Mouse (Mus musculus) embryonic facial prominence, embryonic 15.5 days (tissue): ENCODE results near the gene Gpr183. TPM values are rescaled to one million over a fixed set of nuclear protein-coding genes. Genes with fewer than 3 reads are reported as not detected.
A peak's percentile ranks its signal among the peaks of the same experiment; 100 is the strongest.

Source experiments
- ATAC-seq: fragments of 200-750 bp; cut with Nextera tagmentation; 2 replicates; pipeline ENCODE4 v1.8.0; 2017; ENCODE audit warnings: low read depth, moderate TSS enrichment; ENCODE audit not compliant: insufficient number of reproducible peaks, low FRiP score, low TSS enrichment
- H3K27ac ChIP-seq: fragments of 300-500 bp; sonication (generic); replicated peaks from 2 replicates; pipeline ENCODE4 v1.5.1; 2015; ENCODE audit warnings: mild to moderate bottlenecking, inconsistent platforms
- H3K27me3 ChIP-seq: fragments of 300-500 bp; sonication (generic); 2 replicates; pipeline ENCODE4 v1.6.1; 2015; ENCODE audit warnings: inconsistent platforms
- H3K36me3 ChIP-seq: fragments of 300-500 bp; sonication (generic); 2 replicates; pipeline ENCODE4 v1.6.1; 2015; ENCODE audit warnings: mild to moderate bottlenecking, inconsistent platforms
- H3K4me1 ChIP-seq: fragments of 300-500 bp; sonication (generic); 2 replicates; pipeline ENCODE4 v1.6.1; 2015; ENCODE audit warnings: inconsistent platforms
- H3K4me2 ChIP-seq: fragments of 300-500 bp; sonication (generic); replicated peaks from 2 replicates; pipeline ENCODE4 v1.6.1; 2015; ENCODE audit warnings: mild to moderate bottlenecking, inconsistent platforms
- H3K4me3 ChIP-seq: fragments of 300-500 bp; sonication (generic); replicated peaks from 2 replicates; pipeline ENCODE4 v1.5.1; 2015; ENCODE audit warnings: mild to moderate bottlenecking, inconsistent platforms
- H3K9ac ChIP-seq: fragments of 300-500 bp; sonication (generic); 2 replicates; pipeline ENCODE4 v1.6.1; 2015; ENCODE audit warnings: inconsistent platforms
- H3K9me3 ChIP-seq: fragments of 300-500 bp; sonication (generic); replicated peaks from 2 replicates; pipeline ENCODE4 v1.6.1; 2016; ENCODE audit warnings: inconsistent platforms
- WGBS: fragments of 180-500 bp; shearing (Covaris S2); methylation state at CpG from one replicate; pipeline ENCODE4 v1.1.7; 2015; 5-methylcytosine and 5-hydroxymethylcytosine counted together
- polyA plus RNA-seq: library from polyadenylated mRNA; unstranded; fragments of >200 nt; fragmentation: Nextera tagmentation; extraction: Ambion mirVana; gene quantifications from 2 replicates; pipeline ENCODE4 v1.2.1, GENCODE M21; 2015

Gpr183 gene
- 4.9 and 5.0 TPM in 2 replicates for polyA plus RNA-seq

DNA sequence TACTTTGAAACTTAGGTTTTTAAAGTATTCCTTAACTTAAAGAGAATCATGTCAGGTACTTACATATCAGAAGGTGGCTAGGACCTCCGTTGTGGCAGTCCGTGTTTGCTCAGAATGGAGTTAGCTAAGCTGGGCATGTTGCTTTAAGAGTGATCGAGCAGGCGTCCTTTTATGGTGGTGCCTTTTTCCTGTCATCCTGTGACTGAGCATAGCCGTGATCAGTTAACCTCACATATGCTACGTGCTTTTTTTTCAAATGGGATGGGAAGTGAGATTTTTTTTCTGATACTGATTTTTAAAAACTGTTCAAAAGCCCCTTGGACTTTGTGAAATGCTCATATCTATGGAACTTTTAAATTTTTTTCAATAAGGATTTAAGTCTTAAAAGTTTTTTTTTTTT, at the start of gene Gpr183:
Gpr183 (minus strand) TSS at position 206 of the 400 bp plus-strand sequence.
- Histone ChIP-seq H3K4me3 (no peak within 1 kb of the TSS), H3K9ac (no peak within 1 kb of the TSS)

DNA sequence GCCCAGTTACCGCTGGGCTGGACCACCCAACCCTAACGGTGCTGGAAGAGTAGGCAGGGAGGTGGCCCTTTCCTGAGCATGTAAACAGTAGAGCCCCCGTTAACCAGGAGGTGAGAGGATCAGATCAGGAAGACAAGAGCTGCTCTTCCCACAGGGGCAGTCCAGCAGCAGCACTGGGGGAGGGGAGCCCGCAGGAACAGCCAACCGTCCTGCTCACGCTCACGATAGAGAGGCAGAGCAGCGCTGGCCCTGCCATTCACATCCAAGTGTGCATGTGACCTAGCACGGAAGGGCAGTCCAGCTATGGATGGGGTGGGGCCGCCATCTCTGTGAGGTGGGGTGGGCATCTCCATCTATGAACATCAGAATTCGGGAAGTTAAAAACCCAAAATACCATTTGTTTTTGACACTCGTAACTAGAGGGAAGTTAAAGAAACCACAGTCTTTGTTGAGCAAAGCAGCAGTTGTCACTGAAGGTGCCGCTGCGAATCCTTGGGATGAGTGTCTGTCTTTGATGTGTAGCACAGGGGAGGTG, 48.5 kb upstream of the Gpr183 start:
- H3K4me1 ChIP-seq = no peaks in the 10 kb centered on the region
- no peaks in the 10 kb centered on the region for H3K9me3 ChIP-seq
- H3K4me2 ChIP-seq = no peak overlapping the region
- no peaks in the 10 kb centered on the region for H3K27me3 ChIP-seq
- no peak overlapping the region for H3K9ac ChIP-seq
- no peak overlapping the region for H3K4me3 ChIP-seq
- no peak for ATAC-seq
- peaks cover 7% of the 10 kb centered on the region for H3K36me3 ChIP-seq
- H3K27ac ChIP-seq = no peak overlapping the region
- WGBS = 86% methylated on average over 14 of the region's 14 CpGs

More for the DNA sequence above, at the start of gene Gpr183:
- Histone ChIP-seq H3K4me1 (no peaks in the 10 kb centered on the region), H3K27me3 (no peaks in the 10 kb centered on the region), H3K27ac (no peak within 1 kb of the TSS; the same call in 1 of the 2 replicates), H3K36me3 (no peaks in the 10 kb centered on the region), H3K9me3 (no peaks in the 10 kb centered on the region), H3K4me2 (no peak within 1 kb of the TSS)
- no peak for ATAC-seq
- 40% methylated on average over 6 of the region's 6 CpGs for WGBS

DNA sequence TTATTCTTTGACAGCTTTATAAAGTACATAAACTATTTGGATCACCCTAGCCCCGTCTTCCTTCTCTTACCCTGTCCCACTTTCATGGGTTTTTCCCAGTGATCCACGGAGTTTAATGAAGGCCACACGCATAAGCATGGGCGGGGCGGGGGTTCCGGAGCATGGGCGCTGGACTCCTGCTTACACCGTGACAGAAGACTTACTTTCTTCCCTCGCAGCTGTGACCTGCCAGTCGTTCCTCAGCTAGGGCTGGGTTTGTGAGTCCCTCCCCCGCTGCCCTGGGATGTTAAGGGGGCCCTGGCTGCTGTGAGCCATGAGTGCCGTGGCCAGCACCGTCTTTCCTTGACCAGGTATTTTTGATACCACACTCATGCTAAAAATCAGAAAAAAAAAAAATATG, 47.8 kb upstream of the Gpr183 start:
- no peak for ATAC-seq
- Histone ChIP-seq H3K4me3 (no peak overlapping the region), H3K9me3 (no peaks in the 10 kb centered on the region), H3K9ac (no peak overlapping the region), H3K4me1 (no peaks in the 10 kb centered on the region), H3K36me3 (peaks cover 7% of the 10 kb centered on the region), H3K27ac (no peak overlapping the region), H3K4me2 (no peak overlapping the region), H3K27me3 (no peaks in the 10 kb centered on the region)
- WGBS = 57% methylated on average over 13 of the region's 13 CpGs

DNA sequence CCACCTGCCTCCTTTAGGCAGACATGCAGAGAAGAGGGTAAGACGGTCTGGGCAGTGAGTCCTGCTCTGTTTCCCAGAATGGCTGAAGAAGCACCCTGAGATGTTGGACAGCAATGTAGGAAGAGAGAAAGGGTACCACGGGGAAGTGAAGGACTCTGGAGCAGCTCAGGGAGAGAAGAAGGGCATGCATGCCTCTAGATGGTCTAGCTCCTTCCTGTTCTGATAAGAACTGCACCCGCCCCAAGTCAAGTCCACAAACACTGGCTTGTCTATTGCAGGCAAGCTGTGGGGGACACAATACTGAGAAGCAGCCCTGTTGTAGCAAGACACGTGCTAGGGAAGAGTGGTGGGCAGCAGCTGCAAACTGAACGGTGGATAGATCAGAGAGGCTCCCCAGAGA, 47.2 kb upstream of the Gpr183 start:
- H3K4me3 ChIP-seq = no peak overlapping the region
- WGBS = 72% methylated on average over 5 of the region's 5 CpGs
- ATAC-seq = no peak

DNA sequence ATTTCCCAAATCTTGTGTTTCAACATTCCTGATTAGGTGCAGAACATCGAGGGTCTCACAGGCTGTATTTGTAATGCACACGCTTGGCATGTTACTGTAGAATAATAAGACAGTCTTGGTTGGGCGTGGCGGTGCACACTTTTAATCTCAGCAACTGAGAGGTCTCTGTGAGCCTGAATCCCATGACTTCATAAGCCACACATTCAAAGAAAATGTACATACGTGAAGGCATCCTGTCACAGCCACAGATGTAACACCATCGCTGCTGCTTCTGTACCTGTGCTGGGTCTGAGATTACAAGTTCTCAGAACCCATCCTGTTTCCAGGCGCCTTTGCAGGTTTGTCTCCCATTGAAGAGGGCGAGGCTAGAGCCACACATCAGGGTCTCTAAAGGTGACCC, 46.8 kb upstream of the Gpr183 start:
- Histone ChIP-seq H3K9ac (no peak overlapping the region), H3K9me3 (no peaks in the 10 kb centered on the region), H3K36me3 (peaks cover 7% of the 10 kb centered on the region), H3K4me3 (no peak overlapping the region), H3K27ac (no peak overlapping the region), H3K27me3 (no peaks in the 10 kb centered on the region), H3K4me1 (no peaks in the 10 kb centered on the region), H3K4me2 (no peak overlapping the region)
- no peak for ATAC-seq
- 88% methylated on average over 8 of the region's 8 CpGs for WGBS

More for the DNA sequence above, 47.2 kb upstream of the Gpr183 start:
- Histone ChIP-seq H3K27me3 (no peaks in the 10 kb centered on the region), H3K9me3 (no peaks in the 10 kb centered on the region), H3K36me3 (peaks cover 7% of the 10 kb centered on the region), H3K27ac (0 out of 2 replicates have a peak overlapping the region, but pooled peaks have one; percentile 7), H3K4me2 (no peak overlapping the region), H3K4me1 (no peaks in the 10 kb centered on the region), H3K9ac (no peak overlapping the region)

DNA sequence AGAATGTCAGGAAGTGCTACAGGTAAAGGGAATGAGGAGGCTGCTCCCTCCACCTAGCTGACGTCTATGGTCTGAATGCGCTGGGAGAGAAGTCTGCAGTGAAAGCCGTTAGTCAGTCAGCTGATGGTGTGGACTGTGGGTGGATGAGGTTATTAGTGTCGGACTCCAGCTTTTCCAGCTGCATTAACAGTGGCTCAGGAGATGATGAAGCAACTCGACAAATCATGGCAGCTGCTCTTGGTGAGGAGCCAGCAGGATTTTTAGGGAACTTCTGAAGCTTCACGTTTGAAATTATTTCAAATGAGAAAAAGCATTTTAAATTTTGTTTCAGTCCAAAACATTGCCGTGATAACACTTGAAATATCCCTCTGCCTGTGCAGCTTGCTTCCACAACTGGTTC, 45.3 kb upstream of the Gpr183 start:
- Histone ChIP-seq H3K27ac (no peak overlapping the region), H3K36me3 (peaks cover 7% of the 10 kb centered on the region), H3K4me1 (no peaks in the 10 kb centered on the region), H3K4me2 (no peak overlapping the region), H3K4me3 (no peak overlapping the region), H3K9me3 (no peaks in the 10 kb centered on the region), H3K27me3 (no peaks in the 10 kb centered on the region), H3K9ac (no peak overlapping the region)
- no peak for ATAC-seq
- 75% methylated on average over 7 of the region's 7 CpGs for WGBS

DNA sequence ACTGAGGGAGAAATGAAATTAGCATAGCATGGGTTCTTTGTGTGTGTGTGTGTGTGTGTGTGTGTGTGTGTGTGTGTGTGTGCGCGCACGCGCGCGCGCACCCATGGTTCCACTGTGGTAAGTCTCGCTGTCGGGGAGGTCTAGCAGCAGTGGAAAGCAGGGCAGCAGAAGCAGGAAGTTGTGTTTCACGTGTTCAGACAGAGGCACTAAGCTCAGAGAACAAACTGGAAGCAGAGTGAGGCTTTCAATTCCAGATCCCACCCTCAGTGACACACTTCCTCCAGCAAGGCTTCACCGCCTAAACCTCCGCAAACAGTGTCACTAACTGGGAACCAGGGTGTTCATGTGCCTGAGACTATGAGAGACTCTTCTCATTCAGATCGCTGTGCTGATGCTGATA, 44.5 kb upstream of the Gpr183 start:
- H3K27ac ChIP-seq = no peak overlapping the region
- 91% methylated on average over 13 of the region's 13 CpGs for WGBS
- no peaks in the 10 kb centered on the region for H3K9me3 ChIP-seq
- H3K27me3 ChIP-seq = no peaks in the 10 kb centered on the region
- H3K4me3 ChIP-seq = no peak overlapping the region
- H3K9ac ChIP-seq = no peak overlapping the region
- H3K36me3 ChIP-seq = peaks cover 7% of the 10 kb centered on the region
- no peak overlapping the region for H3K4me2 ChIP-seq
- no peaks in the 10 kb centered on the region for H3K4me1 ChIP-seq
- no peak for ATAC-seq

DNA sequence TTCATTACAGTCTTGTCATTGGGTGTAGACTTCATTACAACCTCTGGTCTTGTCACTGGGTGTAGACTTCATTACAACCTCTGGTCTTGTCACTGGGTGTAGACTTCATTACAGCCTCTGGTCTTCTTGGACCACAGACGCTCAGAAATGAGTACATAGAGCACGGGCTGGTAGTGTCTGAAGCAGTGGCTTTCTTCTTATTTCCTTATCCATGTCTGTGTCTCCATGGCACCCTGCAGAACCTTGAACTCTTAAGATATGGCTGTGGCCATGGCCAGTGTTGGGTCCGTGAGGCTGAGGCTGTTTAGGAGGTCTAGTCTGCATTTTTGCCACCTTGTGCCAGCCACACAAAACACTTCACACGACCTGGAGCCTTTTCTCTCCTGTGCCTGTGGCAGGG, 43.3 kb upstream of the Gpr183 start:
- Histone ChIP-seq H3K27ac (no peak overlapping the region), H3K9me3 (no peaks in the 10 kb centered on the region), H3K27me3 (no peaks in the 10 kb centered on the region), H3K9ac (no peak overlapping the region), H3K4me3 (no peak overlapping the region), H3K36me3 (peaks cover 7% of the 10 kb centered on the region), H3K4me2 (no peak overlapping the region), H3K4me1 (no peaks in the 10 kb centered on the region)
- 83% methylated on average over 4 of the region's 4 CpGs for WGBS
- ATAC-seq = no peak

DNA sequence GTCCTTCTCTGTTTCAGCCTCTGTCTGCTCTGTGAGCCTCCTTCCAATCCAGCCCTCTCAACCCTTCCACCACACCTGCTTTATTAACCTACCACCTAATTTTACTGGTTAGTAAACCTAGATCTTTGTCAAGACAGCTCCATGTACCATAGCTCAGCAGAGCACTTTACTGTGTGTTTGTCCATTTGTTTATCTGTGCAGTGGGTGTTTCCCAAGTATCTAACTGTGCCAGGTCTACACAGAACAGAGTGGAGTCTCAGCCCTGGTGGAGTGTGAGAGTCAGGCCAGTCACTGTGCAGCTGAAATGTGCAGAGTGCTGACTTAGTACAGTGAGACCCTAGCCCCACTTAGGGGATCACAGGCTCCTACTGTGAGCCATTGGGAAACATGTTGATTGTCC, 38.8 kb upstream of the Gpr183 start:
- Histone ChIP-seq H3K9ac (no peak overlapping the region), H3K9me3 (no peaks in the 10 kb centered on the region), H3K4me1 (no peaks in the 10 kb centered on the region), H3K36me3 (no peaks in the 10 kb centered on the region; the same call in 1 of the 2 replicates), H3K4me2 (no peak overlapping the region), H3K4me3 (no peak overlapping the region), H3K27ac (no peak overlapping the region), H3K27me3 (no peaks in the 10 kb centered on the region)
- no peak for ATAC-seq

DNA sequence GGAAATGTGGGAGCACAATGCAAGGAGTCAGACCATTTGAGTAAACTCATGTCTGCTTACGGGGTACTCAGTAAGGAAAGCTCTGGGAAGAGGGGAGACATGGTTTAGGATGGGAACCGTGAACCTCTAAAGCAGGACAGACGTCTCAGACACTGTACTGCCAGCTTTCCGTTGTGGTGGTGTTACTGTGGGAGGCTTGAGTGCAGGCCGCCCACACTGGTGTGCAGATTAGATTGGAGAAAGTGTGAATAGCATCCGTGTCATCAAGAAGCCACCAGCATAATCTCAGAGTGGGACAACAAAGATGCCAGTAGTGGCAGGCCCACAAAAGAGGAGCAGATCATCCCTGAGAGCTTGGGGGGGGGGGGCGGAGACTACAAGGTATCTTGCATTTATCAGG, 37.2 kb upstream of the Gpr183 start:
- H3K4me2 ChIP-seq = no peak overlapping the region
- WGBS = 90% methylated on average over 7 of the region's 7 CpGs
- H3K4me1 ChIP-seq = no peaks in the 10 kb centered on the region
- no peak overlapping the region for H3K27ac ChIP-seq
- H3K9ac ChIP-seq = no peak overlapping the region
- H3K27me3 ChIP-seq = no peaks in the 10 kb centered on the region
- no peak for ATAC-seq
- H3K36me3 ChIP-seq = 0 out of 2 replicates have a peak, but pooled peaks cover 3% of the 10 kb centered on the region
- no peaks in the 10 kb centered on the region for H3K9me3 ChIP-seq
- H3K4me3 ChIP-seq = no peak overlapping the region

DNA sequence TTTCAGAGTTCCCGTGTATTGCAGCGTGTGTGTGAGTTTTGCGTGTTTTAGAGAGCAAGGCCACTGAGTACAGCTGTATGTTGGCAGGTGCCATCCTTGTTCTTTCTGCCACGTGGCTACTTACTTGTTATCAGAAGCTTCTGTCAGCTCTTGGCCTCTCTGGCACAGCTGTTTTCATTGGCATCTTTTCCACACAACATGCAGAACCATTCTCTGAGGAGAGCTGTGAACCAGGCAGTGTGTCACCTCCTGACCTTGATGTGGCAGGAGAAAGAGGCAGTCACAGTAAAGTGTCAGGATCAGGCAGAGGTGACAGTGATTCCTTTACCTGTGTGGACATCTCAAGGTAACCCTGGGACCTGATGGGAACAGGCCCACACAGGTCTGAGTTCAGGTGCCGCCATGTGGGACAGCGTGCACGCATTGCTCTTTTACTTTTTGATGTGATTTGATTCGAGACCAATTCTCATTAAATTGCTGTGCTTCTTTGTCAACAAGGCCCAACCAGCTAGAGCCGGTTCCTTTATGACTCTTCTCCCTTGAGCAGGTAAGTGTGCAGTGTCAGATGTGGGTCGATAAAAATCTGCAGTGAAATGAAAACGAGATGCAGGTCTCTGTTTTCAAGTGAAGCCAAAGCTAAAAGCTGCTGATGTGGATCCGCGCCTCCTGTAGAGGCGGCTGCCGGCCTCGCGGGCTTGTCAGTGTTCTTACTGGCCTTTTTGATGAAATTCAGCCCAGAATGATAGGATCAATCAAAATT, 35.5 kb upstream of the Gpr183 start:
- Histone ChIP-seq H3K27ac (no peak overlapping the region), H3K4me3 (no peak overlapping the region), H3K36me3 (0 out of 2 replicates have a peak, but pooled peaks cover 14% of the 10 kb centered on the region), H3K9me3 (no peaks in the 10 kb centered on the region), H3K27me3 (no peaks in the 10 kb centered on the region), H3K4me1 (no peaks in the 10 kb centered on the region), H3K9ac (no peak overlapping the region), H3K4me2 (no peak overlapping the region)
- no peak for ATAC-seq
- 93% methylated on average over 17 of the region's 17 CpGs for WGBS

DNA sequence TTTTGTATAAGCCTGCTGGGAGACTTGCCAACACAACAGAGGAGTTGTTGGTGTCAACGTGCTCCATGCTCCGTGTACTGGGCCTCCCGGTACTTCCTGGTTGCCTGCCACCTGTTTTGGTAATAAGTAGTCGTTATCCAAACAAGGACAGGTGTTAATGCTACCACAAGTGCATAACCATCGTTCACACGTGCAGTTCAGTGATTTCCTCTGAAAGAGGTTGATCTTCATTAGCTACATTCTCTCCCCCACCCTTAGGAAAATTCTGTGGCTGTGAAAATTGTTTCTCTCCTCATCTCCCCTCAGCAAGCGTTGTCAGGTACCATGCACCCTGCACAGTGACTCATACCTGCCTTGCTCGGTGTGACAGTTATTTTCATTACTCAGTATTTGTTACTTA, 34.5 kb upstream of the Gpr183 start:
- Histone ChIP-seq H3K4me2 (no peak overlapping the region), H3K27ac (no peak overlapping the region), H3K4me3 (no peak overlapping the region), H3K9me3 (no peaks in the 10 kb centered on the region), H3K36me3 (0 out of 2 replicates have a peak, but pooled peaks cover 14% of the 10 kb centered on the region), H3K4me1 (no peaks in the 10 kb centered on the region), H3K27me3 (no peaks in the 10 kb centered on the region), H3K9ac (no peak overlapping the region)
- ATAC-seq = no peak
- 78% methylated on average over 8 of the region's 8 CpGs for WGBS
